Mouse (Mus musculus) heart, postnatal 0 days (tissue): ENCODE results near the gene Ggt1.

Experiments
- CTCF ChIP-seq: IDR thresholded peaks from 2 replicates; pipeline ENCODE4 v1.5.1; 2016; ENCODE audit warnings: antibody characterized with exemption, control low read depth, low read depth
- EP300 ChIP-seq: IDR thresholded peaks from 2 replicates; pipeline ENCODE4 v1.6.1; 2016; ENCODE audit warnings: antibody characterized with exemption, low read depth

GRCm38 (mm10) chr10:75607253-75607652, 45.8 kb downstream of the Ggt1 start:
- TF ChIP-seq EP300 (no peak), CTCF (no peak)
